Mouse (Mus musculus) liver, embryonic 14.5 days (tissue): ENCODE data around the gene Acox3. TPM values are rescaled to one million over a fixed set of nuclear protein-coding genes. Genes with fewer than 3 reads are reported as not detected.
"Not testable (repeated sequence)": the region's sequence is repeated elsewhere in the genome, so short reads cannot be mapped to it uniquely, and the experiment has no call there.

Experiments
- ATAC-seq: fragments of 200-750 bp; cut with Nextera tagmentation; 2 replicates; pipeline ENCODE4 v1.8.0; 2017; ENCODE audit warnings: moderate number of reproducible peaks, mild to moderate bottlenecking, moderate library complexity; ENCODE audit not compliant: insufficient read depth
- DNase-seq, 3 experiments: peaks; one replicate each; pipeline ENCODE4 v3.0.0-alpha.2; 2012 to 2013; ENCODE audit warnings: low read depth in 3 of 3, low spot score in 3 of 3
- H3K27ac ChIP-seq: fragments of 300-500 bp; sonication (generic); 2 replicates; pipeline ENCODE4 v1.5.1; 2014; ENCODE audit warnings: moderate library complexity, mild to moderate bottlenecking, control low read depth, inconsistent platforms
- H3K27me3 ChIP-seq: fragments of 300-500 bp; sonication (generic); 2 replicates; pipeline ENCODE4 v1.6.1; 2014; ENCODE audit warnings: mild to moderate bottlenecking, low read length, moderate library complexity; ENCODE audit not compliant: control insufficient read depth, insufficient read depth
- H3K36me3 ChIP-seq: fragments of 300-500 bp; sonication (generic); replicated peaks from 2 replicates; pipeline ENCODE4 v1.6.1; 2014; ENCODE audit warnings: low read depth; ENCODE audit not compliant: control insufficient read depth, insufficient read depth
- H3K4me1 ChIP-seq, 2 experiments: fragments of 200-500 bp in 1 of 2; fragments of 300-500 bp in 1 of 2; sonication (generic) in 1 of 2; replicated peaks; 2 replicates each; pipeline ENCODE4 v1.6.1; 2012 to 2014; ENCODE audit warnings: antibody characterized with exemption in 1 of 2, inconsistent platforms in 1 of 2, low read length in 1 of 2; ENCODE audit not compliant: control insufficient read depth in 2 of 2, insufficient read depth in 2 of 2
- H3K4me2 ChIP-seq: fragments of 300-500 bp; sonication (generic); 2 replicates; pipeline ENCODE4 v1.6.1; 2014; ENCODE audit warnings: low read depth, mild to moderate bottlenecking, control low read depth, moderate library complexity
- H3K4me3 ChIP-seq, 2 experiments: fragments of 200-500 bp in 1 of 2; fragments of 300-500 bp in 1 of 2; sonication (generic) in 1 of 2; 2 replicates each; pipeline ENCODE4 v1.5.1; 2012 to 2014; ENCODE audit warnings: low read depth in 2 of 2, low read length in 2 of 2, mild to moderate bottlenecking in 2 of 2, control low read depth in 1 of 2, inconsistent platforms in 1 of 2, moderate library complexity in 1 of 2; ENCODE audit not compliant: insufficient read depth in 1 of 2
- H3K9ac ChIP-seq: fragments of 300-500 bp; sonication (generic); replicated peaks from 2 replicates; pipeline ENCODE4 v1.6.1; 2014; ENCODE audit warnings: mild to moderate bottlenecking, control low read depth, moderate library complexity
- H3K9me3 ChIP-seq: fragments of 300-500 bp; sonication (generic); 2 replicates; pipeline ENCODE4 v1.6.1; 2016; ENCODE audit warnings: low read length, mixed read lengths; ENCODE audit not compliant: control insufficient read depth
- CTCF ChIP-seq: IDR thresholded peaks from 2 replicates; pipeline ENCODE4 v1.5.1; 2016; ENCODE audit warnings: antibody characterized with exemption, low read depth, control low read depth
- EP300 ChIP-seq: IDR thresholded peaks from 2 replicates; pipeline ENCODE4 v1.6.1; 2016; ENCODE audit warnings: antibody characterized with exemption, low read depth
- WGBS: fragments of 180-500 bp; shearing (Covaris S2); extraction: QIAGEN DNeasy Blood & Tissue Kit; methylation state at CpG from one replicate; pipeline ENCODE4 v1.1.7; 2014; ENCODE audit not compliant: insufficient replicate concordance; 5-methylcytosine and 5-hydroxymethylcytosine counted together
- polyA plus RNA-seq, 2 experiments: library from polyadenylated mRNA; depleted of rRNA in 1 of 2; stranded (reverse) in 1 of 2; unstranded in 1 of 2; fragments of >200 nt; fragmentation: Nextera tagmentation in 1 of 2; extraction: Ambion mirVana in 1 of 2; gene quantifications; 2 replicates each; pipeline versions ENCODE4 v1.2.1 to v1.2.3; 2012 to 2014

The Acox3 gene
- polyA plus RNA-seq, 2 experiments: 2.5 to 3.6 TPM

GRCm38 (mm10) chr5:35576409-35577020, 6.3 kb upstream of the Acox3 start:
- H3K9me3 ChIP-seq: no peaks in the 10 kb centered on the region
- no peak overlapping the region for H3K27ac ChIP-seq
- WGBS: 80% methylated on average over 10 of the region's 10 CpGs
- no peaks in the 10 kb centered on the region for H3K27me3 ChIP-seq
- no peak overlapping the region for H3K4me2 ChIP-seq
- no peak for ATAC-seq
- H3K4me3 ChIP-seq: no peak overlapping the region
- TF ChIP-seq EP300 (no peak), CTCF (no peak)
- H3K36me3 ChIP-seq: peaks cover 3% of the 10 kb centered on the region; the same call in 1 of the 2 replicates
- H3K9ac ChIP-seq: no peak overlapping the region
- no peak for DNase-seq
- peaks cover 5 to 6% of the 10 kb centered on the region in 2 experiments; a peak in 3 of 4 replicates for H3K4me1 ChIP-seq

GRCm38 (mm10) chr5:35578411-35578810, 4.4 kb upstream of the Acox3 start:
- DNase-seq (no peak), ATAC-seq (no peak)
- Histone ChIP-seq H3K4me3 (no peak overlapping the region), H3K27me3 (no peaks in the 10 kb centered on the region), H3K9me3 (no peaks in the 10 kb centered on the region), H3K4me2 (no peak overlapping the region), H3K4me1 (peaks cover 7 to 13% of the 10 kb centered on the region in 2 experiments; a peak in 3 of 4 replicates), H3K27ac (no peak overlapping the region), H3K36me3 (no peaks in the 10 kb centered on the region), H3K9ac (no peak overlapping the region)
- TF ChIP-seq EP300 (no peak), CTCF (no peak)
- WGBS: 56% methylated on average over 2 of the region's 2 CpGs

DNA sequence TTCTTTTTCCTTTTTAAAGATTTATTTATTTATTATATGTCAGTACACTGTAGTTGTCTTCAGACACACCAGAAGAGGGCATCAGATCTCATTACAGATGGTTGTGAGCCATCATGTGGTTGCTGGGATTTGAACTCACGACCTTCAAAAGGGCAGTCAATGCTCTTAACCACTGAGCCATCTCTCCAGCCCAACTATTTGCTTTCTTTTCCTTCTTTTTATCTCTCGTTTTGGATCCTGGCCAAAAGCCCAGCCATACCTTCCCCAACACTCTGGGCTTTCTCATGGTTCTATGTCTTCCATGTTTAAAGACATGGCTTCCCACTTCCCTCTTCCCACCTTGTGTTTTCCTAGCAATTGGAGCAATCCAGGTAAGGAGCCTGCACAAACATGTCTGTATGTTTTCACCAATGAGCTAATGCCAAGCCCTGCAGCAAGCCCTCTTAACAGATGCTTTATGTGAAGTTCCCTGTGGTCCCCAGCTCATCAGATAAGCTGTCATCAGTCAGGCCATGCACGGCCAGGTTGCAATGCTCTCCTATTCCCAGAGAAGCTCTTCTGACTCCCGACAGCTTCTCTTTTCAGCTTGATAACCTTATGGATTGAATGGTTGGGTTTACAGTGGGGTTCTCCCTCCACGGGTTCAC, 3.5 kb upstream of the Acox3 start:
- H3K9ac ChIP-seq: no peak overlapping the region
- no peaks in the 10 kb centered on the region for H3K9me3 ChIP-seq
- DNase-seq (no peak), ATAC-seq (no peak)
- H3K27ac ChIP-seq: no peak overlapping the region
- H3K36me3 ChIP-seq: no peaks in the 10 kb centered on the region
- H3K4me3 ChIP-seq: no peak overlapping the region
- no peak overlapping the region for H3K4me2 ChIP-seq
- WGBS: 33% methylated on average over 5 of the region's 5 CpGs
- no peaks in the 10 kb centered on the region for H3K27me3 ChIP-seq
- H3K4me1 ChIP-seq: peaks cover 7 to 12% of the 10 kb centered on the region in 2 experiments
- TF ChIP-seq EP300 (no peak), CTCF (no peak)

GRCm38 (mm10) chr5:35580156-35580922, 2.5 kb upstream of the Acox3 start:
- DNase-seq (no peak), ATAC-seq (no peak)
- TF ChIP-seq CTCF (no peak), EP300 (no peak)
- H3K9ac ChIP-seq: no peak overlapping the region
- H3K4me2 ChIP-seq: no peak overlapping the region
- no peaks in the 10 kb centered on the region for H3K36me3 ChIP-seq
- H3K4me1 ChIP-seq: peaks cover 7 to 12% of the 10 kb centered on the region in 2 experiments
- no peaks in the 10 kb centered on the region for H3K9me3 ChIP-seq
- no peak overlapping the region for H3K27ac ChIP-seq
- no peak overlapping the region for H3K4me3 ChIP-seq
- no peaks in the 10 kb centered on the region for H3K27me3 ChIP-seq
- WGBS: 27% methylated on average over 3 of the region's 3 CpGs

GRCm38 (mm10) chr5:35583221-35583783, 462 bp downstream of the Acox3 start:
- Histone ChIP-seq H3K9ac (peak overlapping the region; percentile 23), H3K27me3 (no peaks in the 10 kb centered on the region), H3K4me2 (peak overlapping the region; percentile 88), H3K9me3 (no peaks in the 10 kb centered on the region), H3K36me3 (no peaks in the 10 kb centered on the region), H3K27ac (no peak overlapping the region), H3K4me1 (peaks cover 7 to 12% of the 10 kb centered on the region in 2 experiments), H3K4me3 (peak overlapping the region; percentile 58 to 83)
- DNase-seq (peak in 1 of 3 experiments; percentile 31), ATAC-seq (no peak)
- 1% methylated on average over 17 of the region's 17 CpGs for WGBS
- TF ChIP-seq CTCF (no peak), EP300 (no peak)

DNA sequence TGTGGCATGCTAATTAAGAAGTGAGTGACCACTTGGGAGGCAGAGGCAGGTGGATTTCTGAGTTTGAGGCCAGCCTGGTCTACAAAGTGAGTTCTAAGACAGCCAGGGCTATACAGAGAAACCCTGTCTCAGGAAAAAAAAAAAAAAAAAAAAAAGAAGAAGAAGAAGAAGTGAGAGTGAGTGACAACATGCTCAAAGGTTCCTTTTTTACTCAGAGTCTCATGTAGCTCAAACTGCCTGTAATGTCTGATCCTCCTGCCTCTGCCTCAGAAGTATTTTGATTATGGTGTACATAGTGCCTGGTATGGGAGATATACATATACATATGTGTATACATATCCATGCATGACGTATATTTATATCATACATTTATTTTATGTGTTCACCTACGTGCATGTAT, 1.4 kb downstream of the Acox3 start:
- H3K9ac ChIP-seq, H3K9me3 ChIP-seq, ATAC-seq, H3K4me3 ChIP-seq, H3K36me3 ChIP-seq, DNase-seq, H3K27me3 ChIP-seq, H3K27ac ChIP-seq: not testable (repeated sequence)
- Histone ChIP-seq H3K4me2 (peak overlapping the region; percentile 88; the same call in 1 of the 2 replicates), H3K4me1 (peaks cover 7 to 12% of the 10 kb centered on the region in 2 experiments)
- WGBS: 73% methylated on average over 2 of the region's 2 CpGs
